Mouse (Mus musculus): ENCODE results near the gene Tas2r144. TPM values are rescaled to one million over a fixed set of nuclear protein-coding genes. Genes with fewer than 3 reads are reported as not detected.

Tas2r144 gene
- not detected in 2 replicates for polyA plus RNA-seq (2015; fragmentation: Nextera tagmentation; extraction: Ambion mirVana)

- no peaks in the 10 kb centered on the region for H3K9me3 ChIP-seq (ENCODE audit: control insufficient read depth, low read length)
Measured at GRCm38 (mm10) chr6:42215028-42215427, at the start of gene Tas2r144. Gene Tas2r144, plus strand, starts transcription at chr6:42215328.

GRCm38 (mm10) chr6:42182462-42182861 lies 32.7 kb upstream of the Tas2r144 start:
- 61% methylated on average over 1 of the region's 1 CpGs for WGBS
- TF ChIP-seq EP300 (optimal IDR thresholded peaks at IDR 0.05) (no peak), CTCF (IDR thresholded peaks at IDR 0.05; ENCODE audit: low read depth) (no peak)
- H3K9ac ChIP-seq (ENCODE audit: low read length): no peak overlapping the region
- DNase-seq (ENCODE audit: low spot score) (no peak), ATAC-seq (ENCODE audit: low FRiP score, low TSS enrichment) (no peak)
- no peak overlapping the region for H3K4me2 ChIP-seq (replicated peaks; ENCODE audit: low read depth)
- no peaks in the 10 kb centered on the region for H3K9me3 ChIP-seq (ENCODE audit: control insufficient read depth, low read length)
- H3K4me1 ChIP-seq (replicated peaks; ENCODE audit: control insufficient read depth, insufficient read depth): no peaks in the 10 kb centered on the region
- no peaks in the 10 kb centered on the region for H3K27me3 ChIP-seq (ENCODE audit: control insufficient read depth, insufficient read depth, low read length)
- H3K4me3 ChIP-seq (ENCODE audit: low read depth, low read length): no peak overlapping the region
- no peaks in the 10 kb centered on the region for H3K36me3 ChIP-seq (ENCODE audit: control insufficient read depth, insufficient read depth, low read length)
- no peak overlapping the region for H3K27ac ChIP-seq (replicated peaks)

More at GRCm38 (mm10) chr6:42215028-42215427, at the start of gene Tas2r144:
- 81% methylated on average over 2 of the region's 2 CpGs for WGBS
- TF ChIP-seq EP300 (optimal IDR thresholded peaks at IDR 0.05) (no peak), CTCF (IDR thresholded peaks at IDR 0.05; ENCODE audit: low read depth) (no peak)
- no peaks in the 10 kb centered on the region for H3K27me3 ChIP-seq (ENCODE audit: control insufficient read depth, insufficient read depth, low read length)
- H3K4me2 ChIP-seq (replicated peaks; ENCODE audit: low read depth): no peak within 1 kb of the TSS
- no peaks in the 10 kb centered on the region for H3K4me1 ChIP-seq (replicated peaks; ENCODE audit: control insufficient read depth, insufficient read depth)
- ATAC-seq (ENCODE audit: low FRiP score, low TSS enrichment) (no peak), DNase-seq (ENCODE audit: low spot score) (no peak)
- H3K4me3 ChIP-seq (ENCODE audit: low read depth, low read length): no peak within 1 kb of the TSS
- H3K27ac ChIP-seq (replicated peaks): no peak within 1 kb of the TSS
- H3K9ac ChIP-seq (ENCODE audit: low read length): no peak within 1 kb of the TSS
- H3K36me3 ChIP-seq (ENCODE audit: control insufficient read depth, insufficient read depth, low read length): no peaks in the 10 kb centered on the region

- WGBS: 40% methylated on average over 3 of the region's 3 CpGs
- DNase-seq (ENCODE audit: low spot score) (no peak), ATAC-seq (ENCODE audit: low FRiP score, low TSS enrichment) (no peak)
- Histone ChIP-seq H3K27ac (replicated peaks) (no peak overlapping the region), H3K9ac (ENCODE audit: low read length) (no peak overlapping the region), H3K4me1 (replicated peaks; ENCODE audit: control insufficient read depth, insufficient read depth) (no peaks in the 10 kb centered on the region), H3K4me3 (ENCODE audit: low read depth, low read length) (no peak overlapping the region), H3K9me3 (ENCODE audit: control insufficient read depth, low read length) (no peaks in the 10 kb centered on the region), H3K36me3 (ENCODE audit: control insufficient read depth, insufficient read depth, low read length) (no peaks in the 10 kb centered on the region), H3K27me3 (ENCODE audit: control insufficient read depth, insufficient read depth, low read length) (no peaks in the 10 kb centered on the region), H3K4me2 (replicated peaks; ENCODE audit: low read depth) (no peak overlapping the region)
- TF ChIP-seq CTCF (IDR thresholded peaks at IDR 0.05; ENCODE audit: low read depth) (peak; percentile 48), EP300 (optimal IDR thresholded peaks at IDR 0.05) (no peak)
Measured at GRCm38 (mm10) chr6:42186230-42186629, 28.9 kb upstream of the Tas2r144 start.

GRCm38 (mm10) chr6:42197710-42198109 lies 17.4 kb upstream of the Tas2r144 start:
- H3K4me3 ChIP-seq (ENCODE audit: low read depth, low read length): no peak overlapping the region
- no peak overlapping the region for H3K9ac ChIP-seq (ENCODE audit: low read length)
- no peak overlapping the region for H3K27ac ChIP-seq (replicated peaks)
- 15% methylated on average over 3 of the region's 3 CpGs for WGBS
- H3K9me3 ChIP-seq (ENCODE audit: control insufficient read depth, low read length): no peaks in the 10 kb centered on the region
- TF ChIP-seq EP300 (optimal IDR thresholded peaks at IDR 0.05) (no peak), CTCF (IDR thresholded peaks at IDR 0.05; ENCODE audit: low read depth) (peak; percentile 67)
- ATAC-seq (ENCODE audit: low FRiP score, low TSS enrichment): no peak
- no peaks in the 10 kb centered on the region for H3K27me3 ChIP-seq (ENCODE audit: control insufficient read depth, insufficient read depth, low read length)
- no peaks in the 10 kb centered on the region for H3K4me1 ChIP-seq (replicated peaks; ENCODE audit: control insufficient read depth, insufficient read depth)
- no peaks in the 10 kb centered on the region for H3K36me3 ChIP-seq (ENCODE audit: control insufficient read depth, insufficient read depth, low read length)
- DNase-seq (ENCODE audit: low spot score): no peak
- no peak overlapping the region for H3K4me2 ChIP-seq (replicated peaks; ENCODE audit: low read depth)

- Histone ChIP-seq H3K4me3 (ENCODE audit: low read depth, low read length) (no peak overlapping the region), H3K27ac (replicated peaks) (no peak overlapping the region), H3K36me3 (ENCODE audit: control insufficient read depth, insufficient read depth, low read length) (no peaks in the 10 kb centered on the region), H3K9me3 (ENCODE audit: control insufficient read depth, low read length) (no peaks in the 10 kb centered on the region), H3K9ac (ENCODE audit: low read length) (no peak overlapping the region), H3K27me3 (ENCODE audit: control insufficient read depth, insufficient read depth, low read length) (no peaks in the 10 kb centered on the region), H3K4me1 (replicated peaks; ENCODE audit: control insufficient read depth, insufficient read depth) (no peaks in the 10 kb centered on the region), H3K4me2 (replicated peaks; ENCODE audit: low read depth) (no peak overlapping the region)
- WGBS: 64% methylated on average over 1 of the region's 1 CpGs
- DNase-seq (ENCODE audit: low spot score) (no peak), ATAC-seq (ENCODE audit: low FRiP score, low TSS enrichment) (no peak)
- TF ChIP-seq CTCF (IDR thresholded peaks at IDR 0.05; ENCODE audit: low read depth) (no peak), EP300 (optimal IDR thresholded peaks at IDR 0.05) (no peak)
Measured at GRCm38 (mm10) chr6:42199498-42199897, 15.6 kb upstream of the Tas2r144 start.

GRCm38 (mm10) chr6:42222286-42222685 lies 7.2 kb downstream of the Tas2r144 start:
- WGBS: 47% methylated on average over 3 of the region's 3 CpGs
- no peaks in the 10 kb centered on the region for H3K4me1 ChIP-seq (replicated peaks; ENCODE audit: control insufficient read depth, insufficient read depth)
- H3K4me3 ChIP-seq (ENCODE audit: low read depth, low read length): no peak overlapping the region
- no peaks in the 10 kb centered on the region for H3K27me3 ChIP-seq (ENCODE audit: control insufficient read depth, insufficient read depth, low read length)
- H3K36me3 ChIP-seq (ENCODE audit: control insufficient read depth, insufficient read depth, low read length): no peaks in the 10 kb centered on the region
- no peak for ATAC-seq (ENCODE audit: low FRiP score, low TSS enrichment)
- H3K4me2 ChIP-seq (replicated peaks; ENCODE audit: low read depth): no peak overlapping the region
- H3K27ac ChIP-seq (replicated peaks): no peak overlapping the region
- no peak for DNase-seq (ENCODE audit: low spot score)
- H3K9me3 ChIP-seq (ENCODE audit: control insufficient read depth, low read length): no peaks in the 10 kb centered on the region
- H3K9ac ChIP-seq (ENCODE audit: low read length): no peak overlapping the region
- TF ChIP-seq CTCF (IDR thresholded peaks at IDR 0.05; ENCODE audit: low read depth) (no peak), EP300 (optimal IDR thresholded peaks at IDR 0.05) (no peak)
